Mouse (Mus musculus) neural tube, embryonic 14.5 days (tissue): ENCODE data around the gene Tnfrsf23. TPM values are rescaled to one million over a fixed set of nuclear protein-coding genes. Genes with fewer than 3 reads are reported as not detected.

Experiments used
- ATAC-seq: fragments of 200-750 bp; cut with Nextera tagmentation; 2 replicates; pipeline ENCODE4 v1.8.0; 2017; ENCODE audit warnings: low read depth, mild to moderate bottlenecking, moderate TSS enrichment, moderate library complexity
- H3K27ac ChIP-seq: fragments of 300-500 bp; sonication (generic); 2 replicates; pipeline ENCODE4 v1.5.1; 2014; ENCODE audit warnings: low read depth, mild to moderate bottlenecking, control low read depth, low read length, moderate library complexity, mixed read lengths
- H3K27me3 ChIP-seq: fragments of 300-500 bp; sonication (generic); 2 replicates; pipeline ENCODE4 v1.6.1; 2014; ENCODE audit warnings: low read length; ENCODE audit not compliant: control insufficient read depth, insufficient read depth
- H3K36me3 ChIP-seq: fragments of 300-500 bp; sonication (generic); 2 replicates; pipeline ENCODE4 v1.6.1; 2014; ENCODE audit warnings: low read length, mixed read lengths; ENCODE audit not compliant: control insufficient read depth, insufficient read depth
- H3K4me1 ChIP-seq: fragments of 300-500 bp; sonication (generic); 2 replicates; pipeline ENCODE4 v1.6.1; 2014; ENCODE audit warnings: low read length; ENCODE audit not compliant: control insufficient read depth, insufficient read depth
- H3K4me2 ChIP-seq: fragments of 300-500 bp; sonication (generic); 2 replicates; pipeline ENCODE4 v1.6.1; 2014; ENCODE audit warnings: mild to moderate bottlenecking, low read depth, low read length, control low read depth
- H3K4me3 ChIP-seq: fragments of 300-500 bp; sonication (generic); 2 replicates; pipeline ENCODE4 v1.5.1; 2014; ENCODE audit warnings: low read depth, low read length, control low read depth, mixed read lengths
- H3K9ac ChIP-seq: fragments of 300-500 bp; sonication (generic); replicated peaks from 2 replicates; pipeline ENCODE4 v1.6.1; 2014; ENCODE audit warnings: low read depth, mild to moderate bottlenecking, control low read depth, low read length, mixed read lengths
- H3K9me3 ChIP-seq: fragments of 300-500 bp; sonication (generic); 2 replicates; pipeline ENCODE4 v1.6.1; 2016; ENCODE audit warnings: low read length; ENCODE audit not compliant: control insufficient read depth
- WGBS: fragments of 180-500 bp; shearing (Covaris S2); extraction: QIAGEN DNeasy Blood & Tissue Kit; methylation state at CpG from one replicate; pipeline ENCODE4 v1.1.7; 2014; 5-methylcytosine and 5-hydroxymethylcytosine counted together
- polyA plus RNA-seq: library from polyadenylated mRNA; unstranded; fragments of >200 nt; fragmentation: Nextera tagmentation; extraction: Ambion mirVana; gene quantifications from 2 replicates; pipeline ENCODE4 v1.2.1, GENCODE M21; 2014

The Tnfrsf23 gene
- polyA plus RNA-seq = 0.98 and 1.3 TPM in 2 replicates

GRCm38 (mm10) chr7:143685359-143686067, at the start of gene Tnfrsf23:
TSS of gene Tnfrsf23 (minus strand) at chr7:143685872.
- peak within 1 kb of the TSS; percentile 56 for H3K4me2 ChIP-seq
- no peaks in the 10 kb centered on the region for H3K27me3 ChIP-seq
- peak within 1 kb of the TSS; percentile 27 for H3K4me3 ChIP-seq
- H3K27ac ChIP-seq = no peak within 1 kb of the TSS
- H3K9me3 ChIP-seq = no peaks in the 10 kb centered on the region
- 4% methylated on average over 35 of the region's 35 CpGs for WGBS
- peak; percentile 76 for ATAC-seq
- H3K4me1 ChIP-seq = no peaks in the 10 kb centered on the region
- peaks cover 9% of the 10 kb centered on the region; the same call in 1 of the 2 replicates for H3K36me3 ChIP-seq
- no peak within 1 kb of the TSS for H3K9ac ChIP-seq

- no peaks in the 10 kb centered on the region for H3K27me3 ChIP-seq
- no peaks in the 10 kb centered on the region for H3K36me3 ChIP-seq
- 80% methylated on average over 4 of the region's 4 CpGs for WGBS
- no peak overlapping the region for H3K27ac ChIP-seq
- H3K9me3 ChIP-seq = no peaks in the 10 kb centered on the region
- no peak overlapping the region for H3K4me2 ChIP-seq
- no peak overlapping the region for H3K9ac ChIP-seq
- ATAC-seq = no peak
- H3K4me1 ChIP-seq = peaks cover 17% of the 10 kb centered on the region
- H3K4me3 ChIP-seq = no peak overlapping the region
Observed at GRCm38 (mm10) chr7:143733746-143734145, 48.1 kb upstream of the Tnfrsf23 start.

- Histone ChIP-seq H3K4me1 (0 out of 2 replicates have a peak, but pooled peaks cover 3% of the 10 kb centered on the region), H3K4me2 (no peak overlapping the region), H3K4me3 (no peak overlapping the region), H3K9me3 (no peaks in the 10 kb centered on the region), H3K27ac (no peak overlapping the region), H3K36me3 (no peaks in the 10 kb centered on the region), H3K27me3 (no peaks in the 10 kb centered on the region), H3K9ac (no peak overlapping the region)
- ATAC-seq = no peak
- 68% methylated on average over 10 of the region's 10 CpGs for WGBS
Observed at GRCm38 (mm10) chr7:143729886-143730285, 44.2 kb upstream of the Tnfrsf23 start.

GRCm38 (mm10) chr7:143726396-143726795, 40.7 kb upstream of the Tnfrsf23 start:
- H3K4me1 ChIP-seq = 0 out of 2 replicates have a peak, but pooled peaks cover 3% of the 10 kb centered on the region
- no peak overlapping the region for H3K9ac ChIP-seq
- H3K27ac ChIP-seq = no peak overlapping the region
- H3K4me2 ChIP-seq = no peak overlapping the region
- no peak for ATAC-seq
- H3K36me3 ChIP-seq = no peaks in the 10 kb centered on the region
- H3K4me3 ChIP-seq = no peak overlapping the region
- no peaks in the 10 kb centered on the region for H3K9me3 ChIP-seq
- WGBS = 84% methylated on average over 4 of the region's 4 CpGs
- H3K27me3 ChIP-seq = no peaks in the 10 kb centered on the region

GRCm38 (mm10) chr7:143723841-143724240, 38.2 kb upstream of the Tnfrsf23 start:
- Histone ChIP-seq H3K27me3 (no peaks in the 10 kb centered on the region), H3K9me3 (no peaks in the 10 kb centered on the region), H3K4me1 (no peaks in the 10 kb centered on the region), H3K4me3 (no peak overlapping the region), H3K36me3 (no peaks in the 10 kb centered on the region), H3K27ac (no peak overlapping the region), H3K4me2 (no peak overlapping the region), H3K9ac (no peak overlapping the region)
- no peak for ATAC-seq
- 89% methylated on average over 4 of the region's 4 CpGs for WGBS

GRCm38 (mm10) chr7:143722646-143723045, 37.0 kb upstream of the Tnfrsf23 start:
- Histone ChIP-seq H3K27me3 (no peaks in the 10 kb centered on the region), H3K4me2 (no peak overlapping the region), H3K4me1 (no peaks in the 10 kb centered on the region), H3K36me3 (no peaks in the 10 kb centered on the region), H3K4me3 (no peak overlapping the region), H3K9ac (no peak overlapping the region), H3K27ac (no peak overlapping the region), H3K9me3 (no peaks in the 10 kb centered on the region)
- ATAC-seq = no peak
- WGBS = 66% methylated on average over 5 of the region's 5 CpGs

GRCm38 (mm10) chr7:143717811-143718210, 32.1 kb upstream of the Tnfrsf23 start:
- Histone ChIP-seq H3K27ac (no peak overlapping the region), H3K36me3 (peaks cover 13% of the 10 kb centered on the region; the same call in 1 of the 2 replicates), H3K4me1 (peaks cover 4% of the 10 kb centered on the region; the same call in 1 of the 2 replicates), H3K9me3 (no peaks in the 10 kb centered on the region), H3K4me3 (no peak overlapping the region), H3K27me3 (no peaks in the 10 kb centered on the region), H3K9ac (no peak overlapping the region), H3K4me2 (no peak overlapping the region)
- peak; percentile 56; the same call in 1 of the 2 replicates for ATAC-seq
- WGBS = 76% methylated on average over 1 of the region's 1 CpGs

GRCm38 (mm10) chr7:143713421-143713820, 27.7 kb upstream of the Tnfrsf23 start:
- WGBS = 83% methylated on average over 4 of the region's 4 CpGs
- no peak overlapping the region for H3K4me3 ChIP-seq
- H3K9me3 ChIP-seq = no peaks in the 10 kb centered on the region
- no peak for ATAC-seq
- H3K4me1 ChIP-seq = peaks cover 8% of the 10 kb centered on the region; the same call in 1 of the 2 replicates
- H3K27me3 ChIP-seq = no peaks in the 10 kb centered on the region
- H3K4me2 ChIP-seq = no peak overlapping the region
- no peak overlapping the region for H3K9ac ChIP-seq
- no peak overlapping the region for H3K27ac ChIP-seq
- H3K36me3 ChIP-seq = peaks cover 16% of the 10 kb centered on the region; the same call in 1 of the 2 replicates

- Histone ChIP-seq H3K9me3 (no peaks in the 10 kb centered on the region), H3K4me1 (peaks cover 8% of the 10 kb centered on the region; the same call in 1 of the 2 replicates), H3K4me3 (no peak overlapping the region), H3K27ac (no peak overlapping the region), H3K9ac (no peak overlapping the region), H3K4me2 (no peak overlapping the region), H3K27me3 (no peaks in the 10 kb centered on the region), H3K36me3 (peaks cover 16% of the 10 kb centered on the region; the same call in 1 of the 2 replicates)
- ATAC-seq = no peak
- 75% methylated on average over 8 of the region's 8 CpGs for WGBS
Observed at GRCm38 (mm10) chr7:143712771-143713348, 27.2 kb upstream of the Tnfrsf23 start.
